Mouse (Mus musculus) mammary gland, adult 2 months (tissue): ENCODE measurements around the gene Glo1. TPM values are rescaled to one million over a fixed set of nuclear protein-coding genes. Genes with fewer than 3 reads are reported as not detected.

ENCODE experiments used
- polyA plus RNA-seq: library from polyadenylated mRNA; depleted of rRNA; stranded (reverse); fragments of >200 nt; gene quantifications from 2 replicates; pipeline ENCODE4 v1.2.3, GENCODE M21; 2012; ENCODE audit warnings: low replicate concordance; rRNA removed

The Glo1 gene
- 23.3 and 52.1 TPM in 2 replicates for polyA plus RNA-seq

DNA sequence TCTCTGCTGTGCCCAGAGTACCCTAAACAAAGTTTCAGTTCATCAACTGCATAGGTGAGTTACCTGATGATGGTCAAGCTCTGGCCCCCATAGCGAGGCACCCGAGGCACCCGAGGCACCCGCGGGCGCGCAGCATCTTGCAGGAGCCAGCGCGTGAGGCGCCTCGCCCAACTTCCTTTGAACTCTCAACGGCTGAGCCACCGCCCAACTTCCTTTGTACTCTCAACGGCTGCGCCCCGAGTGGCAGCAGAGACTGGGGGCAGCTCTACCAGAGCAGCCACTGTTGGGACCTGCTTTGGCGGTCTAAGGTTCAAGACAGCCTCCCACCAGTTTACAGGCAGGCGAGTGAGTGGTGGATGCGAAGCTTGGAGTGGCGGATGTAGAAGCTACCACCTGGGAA, at the start of gene Glo1:
Glo1 (minus strand) TSS at position 153 of the 400 bp plus-strand sequence.

DNA sequence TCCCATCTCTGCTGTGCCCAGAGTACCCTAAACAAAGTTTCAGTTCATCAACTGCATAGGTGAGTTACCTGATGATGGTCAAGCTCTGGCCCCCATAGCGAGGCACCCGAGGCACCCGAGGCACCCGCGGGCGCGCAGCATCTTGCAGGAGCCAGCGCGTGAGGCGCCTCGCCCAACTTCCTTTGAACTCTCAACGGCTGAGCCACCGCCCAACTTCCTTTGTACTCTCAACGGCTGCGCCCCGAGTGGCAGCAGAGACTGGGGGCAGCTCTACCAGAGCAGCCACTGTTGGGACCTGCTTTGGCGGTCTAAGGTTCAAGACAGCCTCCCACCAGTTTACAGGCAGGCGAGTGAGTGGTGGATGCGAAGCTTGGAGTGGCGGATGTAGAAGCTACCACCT, 2.5 kb downstream of the Glo1 start, which contains the start of gene Dnah8:
Dnah8 (plus strand) TSS at position 223 of the 400 bp plus-strand sequence.

DNA sequence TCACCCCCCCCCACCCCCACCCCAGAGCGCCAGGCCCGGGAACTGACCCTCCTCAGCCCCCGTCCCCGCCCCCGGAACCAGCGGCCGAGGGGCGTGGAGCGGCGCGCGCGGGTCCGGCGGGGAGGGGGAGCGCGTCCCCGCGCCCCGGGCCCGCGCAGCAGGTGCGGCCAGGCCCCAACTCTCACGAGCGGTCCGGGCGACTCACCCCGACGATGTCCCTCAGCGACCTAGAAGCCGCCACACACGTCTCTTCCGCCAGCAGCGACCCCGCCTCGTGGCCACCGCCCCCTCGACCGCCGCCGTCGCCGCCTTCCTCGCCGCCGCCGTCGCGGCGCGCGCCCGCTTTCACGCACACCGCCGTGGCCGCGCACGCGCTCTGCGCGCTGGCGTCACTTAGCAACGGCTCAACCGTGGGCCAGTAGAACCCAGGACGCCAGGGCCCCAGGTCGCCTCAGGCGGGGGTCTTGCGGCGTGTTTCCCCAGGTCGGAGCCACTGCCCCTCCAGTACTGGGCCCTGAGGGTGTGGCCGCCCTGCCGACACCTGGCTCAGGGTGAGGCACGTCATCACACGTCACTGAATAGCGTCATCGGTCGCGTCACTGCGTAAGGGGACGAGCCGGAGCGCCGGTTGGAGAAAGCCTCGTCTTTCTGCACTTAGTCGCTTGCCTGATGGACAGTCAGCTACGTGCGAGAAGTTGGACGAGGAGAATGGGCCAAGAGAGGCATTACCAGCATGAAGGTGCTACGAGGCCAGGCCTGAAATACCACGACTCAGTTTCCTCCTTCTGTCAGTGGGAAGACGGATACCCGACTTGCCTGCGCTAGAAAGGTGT, 50.5 kb downstream of the Glo1 start, which contains the start of gene Btbd9:
Btbd9 (minus strand) TSS at position 548 of the 833 bp plus-strand sequence.

Other genes with a start within 250 kb of the Glo1 start
- gene Btbd9, start 50.4 kb downstream of the Glo1 start, polyA plus RNA-seq = 16.8 and 18.6 TPM in 2 replicates
- gene Dnah8, start 2.5 kb downstream of the Glo1 start, polyA plus RNA-seq = 4.3 and 4.9 TPM in 2 replicates